Mouse (Mus musculus) thymus, adult 2 months (tissue): ENCODE measurements around the gene Nfyc.

Source experiments
- CTCF ChIP-seq: fragments of 200-500 bp; IDR thresholded peaks from 2 replicates; pipeline ENCODE4 v1.5.1; 2012; ENCODE audit warnings: mild to moderate bottlenecking, control low read depth, low read length, moderate library complexity, borderline replicate concordance; ENCODE audit not compliant: control insufficient read depth, poor library complexity, insufficient read depth; ENCODE audit errors: extremely low read depth
- POLR2A ChIP-seq: fragments of 200-500 bp; IDR thresholded peaks from 2 replicates; pipeline ENCODE4 v1.6.1; 2012; ENCODE audit warnings: mild to moderate bottlenecking, low read length, control low read depth, moderate library complexity; ENCODE audit not compliant: control insufficient read depth, poor library complexity, insufficient read depth; ENCODE audit errors: extremely low read depth

DNA sequence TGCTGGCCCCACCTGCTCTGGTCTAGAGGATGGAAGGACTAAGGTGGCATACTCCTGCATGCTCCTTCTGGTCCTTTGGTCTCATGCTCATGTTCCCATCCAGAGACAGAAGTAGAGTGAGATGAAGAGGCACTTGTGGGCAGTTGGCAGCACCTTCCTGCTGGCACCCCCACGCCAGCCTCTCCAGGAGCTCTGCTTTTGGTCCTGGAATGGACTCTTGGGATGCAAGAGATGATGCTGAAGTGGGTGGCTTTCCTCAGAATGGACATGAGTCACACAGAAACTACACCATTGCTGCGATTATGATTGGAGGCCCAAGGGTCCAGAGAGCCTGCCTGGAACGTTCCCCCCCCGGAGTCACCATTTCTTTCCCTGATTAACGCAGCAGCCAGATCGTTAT, 17.5 kb upstream of the Nfyc start:
- no peak for TF ChIP-seq CTCF
- TF ChIP-seq POLR2A = no peak
